Mouse (Mus musculus): Measurements from ENCODE around the gene Hyls1. TPM values are rescaled to one million over a fixed set of nuclear protein-coding genes. Genes with fewer than 3 reads are reported as not detected.

Hyls1 gene
- polyA plus RNA-seq, 1 experiment, result 2.1 TPM

DNA sequence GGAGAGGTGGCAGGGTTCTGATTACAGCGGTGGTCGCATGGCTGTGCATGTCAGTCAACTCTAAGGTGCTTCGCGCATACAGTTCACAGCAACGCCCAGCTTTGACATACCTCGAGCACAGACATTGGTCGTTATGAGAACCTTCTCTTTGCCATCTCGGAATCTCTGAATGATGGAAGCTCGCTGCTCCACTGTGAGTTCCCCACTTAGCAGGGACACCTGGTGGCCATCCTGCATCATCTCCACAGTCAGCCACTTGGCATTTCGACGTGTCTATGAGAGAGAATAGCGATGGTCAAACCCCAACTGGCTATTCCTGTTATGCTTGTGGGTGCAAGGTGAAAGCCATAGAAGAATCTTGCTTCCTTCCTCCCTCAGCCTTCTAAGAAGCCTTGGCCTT, 24.5 kb downstream of the Hyls1 start:
- no peak overlapping the region for H3K4me3 ChIP-seq (replicated peaks)
- no peak for TF ChIP-seq GATA1 (IDR thresholded peaks at IDR 0.05; ENCODE audit: borderline replicate concordance, low read length)
- TF ChIP-seq FLI1 (IDR thresholded peaks at IDR 0.05; ENCODE audit: low read length), result no peak
- H3K9me3 ChIP-seq, result no peaks in the 10 kb centered on the region
- H3K27me3 ChIP-seq (replicated peaks), result peaks cover 16% of the 10 kb centered on the region
- H3K36me3 ChIP-seq (replicated peaks; ENCODE audit: low read length), result no peaks in the 10 kb centered on the region
- peaks cover 27% of the 10 kb centered on the region for H3K4me1 ChIP-seq

- no peaks in the 10 kb centered on the region for H3K36me3 ChIP-seq (replicated peaks; ENCODE audit: low read length)
- H3K27me3 ChIP-seq (replicated peaks), result peaks cover 14% of the 10 kb centered on the region
- H3K4me1 ChIP-seq, result peaks cover 27% of the 10 kb centered on the region
- no peak for TF ChIP-seq GATA1 (IDR thresholded peaks at IDR 0.05; ENCODE audit: borderline replicate concordance, low read length)
- TF ChIP-seq FLI1 (IDR thresholded peaks at IDR 0.05; ENCODE audit: low read length), result no peak
- H3K4me3 ChIP-seq (replicated peaks), result no peak overlapping the region
- no peaks in the 10 kb centered on the region for H3K9me3 ChIP-seq
Measured at GRCm38 (mm10) chr9:35544666-35545065, 25.5 kb downstream of the Hyls1 start.

- no peak for TF ChIP-seq FLI1 (IDR thresholded peaks at IDR 0.05; ENCODE audit: low read length)
- no peak for TF ChIP-seq GATA1 (IDR thresholded peaks at IDR 0.05; ENCODE audit: borderline replicate concordance, low read length)
- H3K4me1 ChIP-seq, result peaks cover 27% of the 10 kb centered on the region
- H3K9me3 ChIP-seq, result no peaks in the 10 kb centered on the region
- H3K4me3 ChIP-seq (replicated peaks), result no peak overlapping the region
- peaks cover 12% of the 10 kb centered on the region for H3K27me3 ChIP-seq (replicated peaks)
- H3K36me3 ChIP-seq (replicated peaks; ENCODE audit: low read length), result no peaks in the 10 kb centered on the region
Measured at GRCm38 (mm10) chr9:35543099-35543860, 26.9 kb downstream of the Hyls1 start.

- Histone ChIP-seq H3K9me3 (no peaks in the 10 kb centered on the region), H3K4me3 (replicated peaks) (no peak overlapping the region), H3K4me1 (peaks cover 23% of the 10 kb centered on the region), H3K36me3 (replicated peaks; ENCODE audit: low read length) (no peaks in the 10 kb centered on the region), H3K27me3 (replicated peaks) (peaks cover 11% of the 10 kb centered on the region)
- TF ChIP-seq GATA1 (IDR thresholded peaks at IDR 0.05; ENCODE audit: borderline replicate concordance, low read length) (no peak), FLI1 (IDR thresholded peaks at IDR 0.05; ENCODE audit: low read length) (no peak)
Measured at GRCm38 (mm10) chr9:35541941-35542340, 28.3 kb downstream of the Hyls1 start.

- Histone ChIP-seq H3K4me1 (peaks cover 19% of the 10 kb centered on the region), H3K36me3 (replicated peaks; ENCODE audit: low read length) (no peaks in the 10 kb centered on the region), H3K9me3 (no peaks in the 10 kb centered on the region), H3K27me3 (replicated peaks) (peaks cover 11% of the 10 kb centered on the region), H3K4me3 (replicated peaks) (no peak overlapping the region)
- TF ChIP-seq FLI1 (IDR thresholded peaks at IDR 0.05; ENCODE audit: low read length), result no peak
- TF ChIP-seq GATA1 (IDR thresholded peaks at IDR 0.05; ENCODE audit: borderline replicate concordance, low read length), result no peak
Measured at GRCm38 (mm10) chr9:35541488-35541887, 28.7 kb downstream of the Hyls1 start.

DNA sequence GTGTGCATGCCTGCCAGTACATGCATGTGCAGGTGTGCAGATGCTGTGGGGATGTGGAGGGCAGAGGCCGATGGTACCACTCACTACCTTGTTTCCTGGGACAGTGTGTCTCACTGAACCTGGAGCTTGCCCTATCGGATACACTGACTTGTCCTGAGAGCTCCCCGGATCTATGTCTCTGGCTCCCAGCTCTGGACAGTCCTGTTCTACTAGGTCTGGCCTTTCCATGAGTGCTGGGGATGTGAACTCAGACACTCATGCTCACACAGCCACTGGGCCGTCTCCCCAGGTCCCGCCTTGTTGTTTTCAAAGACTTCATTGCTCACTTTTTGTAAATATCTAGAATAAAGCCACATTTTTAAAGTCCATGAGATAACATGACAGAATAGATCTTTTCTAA, 29.2 kb downstream of the Hyls1 start:
- no peaks in the 10 kb centered on the region for H3K36me3 ChIP-seq (replicated peaks; ENCODE audit: low read length)
- no peaks in the 10 kb centered on the region for H3K9me3 ChIP-seq
- peaks cover 14% of the 10 kb centered on the region for H3K4me1 ChIP-seq
- no peak for TF ChIP-seq GATA1 (IDR thresholded peaks at IDR 0.05; ENCODE audit: borderline replicate concordance, low read length)
- H3K27me3 ChIP-seq (replicated peaks), result peaks cover 11% of the 10 kb centered on the region
- H3K4me3 ChIP-seq (replicated peaks), result no peak overlapping the region

DNA sequence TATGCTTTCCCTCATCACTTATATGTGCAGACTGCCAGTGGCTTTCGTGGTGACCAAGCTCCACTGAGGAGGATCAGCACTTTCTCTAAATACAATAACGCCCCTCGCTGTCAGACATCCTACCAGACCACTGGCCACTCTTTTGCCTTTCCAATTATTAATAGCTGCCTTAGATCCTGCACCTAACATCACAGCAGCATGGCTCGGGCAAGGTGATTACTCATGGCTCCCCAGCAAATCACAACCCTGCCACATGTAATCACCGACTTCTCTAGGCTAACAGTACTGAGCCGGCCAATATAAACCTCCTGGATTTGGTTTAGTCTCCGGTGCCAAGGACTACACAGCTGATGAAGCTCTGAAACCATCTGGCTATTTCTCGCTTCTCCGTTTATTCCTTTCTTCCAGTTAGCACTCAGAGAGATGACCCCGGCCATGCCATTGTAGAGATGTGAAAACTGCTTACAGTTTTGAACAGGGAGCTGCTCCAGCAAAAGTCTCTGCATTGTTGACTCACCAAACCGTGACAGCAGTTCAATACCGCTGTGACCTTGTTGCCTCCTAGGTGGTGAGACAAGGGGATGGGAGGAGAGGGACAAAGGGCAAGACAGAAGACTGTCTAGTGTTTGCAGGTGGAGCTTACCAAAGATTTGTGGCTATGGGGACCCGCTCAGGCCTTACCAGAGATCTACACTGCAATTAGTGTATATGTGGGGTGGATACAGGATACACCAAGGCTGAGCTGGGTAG, 31.0 kb downstream of the Hyls1 start:
- Histone ChIP-seq H3K36me3 (replicated peaks; ENCODE audit: low read length) (no peaks in the 10 kb centered on the region), H3K4me1 (peaks cover 12% of the 10 kb centered on the region), H3K4me3 (replicated peaks) (no peak overlapping the region), H3K27me3 (replicated peaks) (peaks cover 13% of the 10 kb centered on the region), H3K9me3 (no peaks in the 10 kb centered on the region)
- no peak for TF ChIP-seq GATA1 (IDR thresholded peaks at IDR 0.05; ENCODE audit: borderline replicate concordance, low read length)
- no peak for TF ChIP-seq FLI1 (IDR thresholded peaks at IDR 0.05; ENCODE audit: low read length)

GRCm38 (mm10) chr9:35535876-35536275, 34.3 kb downstream of the Hyls1 start:
- H3K4me1 ChIP-seq, result peaks cover 8% of the 10 kb centered on the region
- H3K36me3 ChIP-seq (replicated peaks; ENCODE audit: low read length), result no peaks in the 10 kb centered on the region
- H3K4me3 ChIP-seq (replicated peaks), result no peak overlapping the region
- peaks cover 8% of the 10 kb centered on the region for H3K27me3 ChIP-seq (replicated peaks)
- TF ChIP-seq FLI1 (IDR thresholded peaks at IDR 0.05; ENCODE audit: low read length) (no peak), GATA1 (IDR thresholded peaks at IDR 0.05; ENCODE audit: borderline replicate concordance, low read length) (no peak)
- no peaks in the 10 kb centered on the region for H3K9me3 ChIP-seq

DNA sequence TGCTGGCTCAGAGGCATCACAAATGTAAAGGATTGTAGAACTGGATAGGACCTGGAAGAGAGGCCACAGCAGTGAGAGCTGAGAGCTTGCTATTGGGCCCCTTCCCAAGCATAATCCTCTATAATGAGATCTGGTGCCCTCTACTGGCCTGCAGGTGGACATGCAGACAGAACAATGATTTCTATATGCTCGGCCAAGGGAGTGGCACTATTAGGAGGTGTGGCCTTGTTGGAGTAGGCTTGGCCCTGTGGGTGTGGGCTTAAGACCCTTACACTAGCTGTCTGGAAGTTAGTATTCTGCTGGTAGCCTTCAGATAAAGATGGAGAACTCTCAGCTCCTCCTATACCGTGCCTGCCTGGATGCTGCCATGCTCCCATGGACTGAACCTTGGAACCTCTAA, 35.1 kb downstream of the Hyls1 start:
- TF ChIP-seq GATA1 (IDR thresholded peaks at IDR 0.05; ENCODE audit: borderline replicate concordance, low read length) (no peak), FLI1 (IDR thresholded peaks at IDR 0.05; ENCODE audit: low read length) (no peak)
- Histone ChIP-seq H3K4me3 (replicated peaks) (no peak overlapping the region), H3K27me3 (replicated peaks) (peaks cover 8% of the 10 kb centered on the region)

GRCm38 (mm10) chr9:35533266-35533665, 36.9 kb downstream of the Hyls1 start:
- TF ChIP-seq GATA1 (IDR thresholded peaks at IDR 0.05; ENCODE audit: borderline replicate concordance, low read length) (no peak), FLI1 (IDR thresholded peaks at IDR 0.05; ENCODE audit: low read length) (no peak)
- H3K4me3 ChIP-seq (replicated peaks), result no peak overlapping the region

More for the DNA sequence above, 35.1 kb downstream of the Hyls1 start:
- no peaks in the 10 kb centered on the region for H3K9me3 ChIP-seq
- peaks cover 8% of the 10 kb centered on the region for H3K4me1 ChIP-seq
- no peaks in the 10 kb centered on the region for H3K36me3 ChIP-seq (replicated peaks; ENCODE audit: low read length)

More at GRCm38 (mm10) chr9:35533266-35533665, 36.9 kb downstream of the Hyls1 start:
- peaks cover 8% of the 10 kb centered on the region for H3K4me1 ChIP-seq
- H3K36me3 ChIP-seq (replicated peaks; ENCODE audit: low read length), result no peaks in the 10 kb centered on the region
- peaks cover 12% of the 10 kb centered on the region for H3K27me3 ChIP-seq (replicated peaks)
- H3K9me3 ChIP-seq, result no peaks in the 10 kb centered on the region

All from megakaryocyte, embryonic 14.5 days (primary cell).